Mouse (Mus musculus) heart, embryonic 16.5 days (tissue): ENCODE measurements around the gene Kansl1. TPM values are rescaled to one million over a fixed set of nuclear protein-coding genes. Genes with fewer than 3 reads are reported as not detected.
A peak's percentile ranks its signal among the peaks of the same experiment; 100 is the strongest.

Source experiments
- ATAC-seq: fragments of 200-750 bp; cut with Nextera tagmentation; replicated peaks from 2 replicates; pipeline ENCODE4 v1.8.0; 2017; ENCODE audit warnings: moderate number of reproducible peaks; ENCODE audit not compliant: insufficient read depth, low FRiP score; ENCODE audit errors: extremely low read depth
- H3K27ac ChIP-seq: fragments of 300-500 bp; sonication (generic); 2 replicates; pipeline ENCODE4 v1.5.1; 2014; ENCODE audit warnings: mild to moderate bottlenecking, low read length, control low read depth, moderate library complexity
- H3K27me3 ChIP-seq: fragments of 300-500 bp; sonication (generic); 2 replicates; pipeline ENCODE4 v1.6.1; 2014; ENCODE audit warnings: low read length, mixed read lengths; ENCODE audit not compliant: control insufficient read depth, insufficient read depth
- H3K36me3 ChIP-seq: fragments of 300-500 bp; sonication (generic); 2 replicates; pipeline ENCODE4 v1.6.1; 2014; ENCODE audit not compliant: control insufficient read depth, insufficient read depth
- H3K4me1 ChIP-seq: fragments of 300-500 bp; sonication (generic); 2 replicates; pipeline ENCODE4 v1.6.1; 2014; ENCODE audit warnings: low read length, mixed read lengths; ENCODE audit not compliant: control insufficient read depth, insufficient read depth
- H3K4me2 ChIP-seq: fragments of 300-500 bp; sonication (generic); 2 replicates; pipeline ENCODE4 v1.6.1; 2014; ENCODE audit warnings: low read depth, mild to moderate bottlenecking, control low read depth, low read length
- H3K4me3 ChIP-seq: fragments of 300-500 bp; sonication (generic); 2 replicates; pipeline ENCODE4 v1.5.1; 2014; ENCODE audit warnings: mild to moderate bottlenecking, control low read depth, low read length
- H3K9ac ChIP-seq: fragments of 300-500 bp; sonication (generic); 2 replicates; pipeline ENCODE4 v1.6.1; 2014; ENCODE audit warnings: low read length, control low read depth
- H3K9me3 ChIP-seq: fragments of 300-500 bp; sonication (generic); replicated peaks from 2 replicates; pipeline ENCODE4 v1.6.1; 2016; ENCODE audit warnings: low read length; ENCODE audit not compliant: control insufficient read depth
- WGBS: fragments of 180-500 bp; shearing (Covaris S2); extraction: QIAGEN DNeasy Blood & Tissue Kit; methylation state at CpG from one replicate; pipeline ENCODE4 v1.1.7; 2014; 5-methylcytosine and 5-hydroxymethylcytosine counted together
- polyA plus RNA-seq: library from polyadenylated mRNA; unstranded; fragments of >200 nt; fragmentation: Nextera tagmentation; extraction: Ambion mirVana; gene quantifications from 2 replicates; pipeline ENCODE4 v1.2.1, GENCODE M21; 2015

Kansl1 gene
- polyA plus RNA-seq, 1 experiment from 2014 or later = 12.5 TPM

DNA sequence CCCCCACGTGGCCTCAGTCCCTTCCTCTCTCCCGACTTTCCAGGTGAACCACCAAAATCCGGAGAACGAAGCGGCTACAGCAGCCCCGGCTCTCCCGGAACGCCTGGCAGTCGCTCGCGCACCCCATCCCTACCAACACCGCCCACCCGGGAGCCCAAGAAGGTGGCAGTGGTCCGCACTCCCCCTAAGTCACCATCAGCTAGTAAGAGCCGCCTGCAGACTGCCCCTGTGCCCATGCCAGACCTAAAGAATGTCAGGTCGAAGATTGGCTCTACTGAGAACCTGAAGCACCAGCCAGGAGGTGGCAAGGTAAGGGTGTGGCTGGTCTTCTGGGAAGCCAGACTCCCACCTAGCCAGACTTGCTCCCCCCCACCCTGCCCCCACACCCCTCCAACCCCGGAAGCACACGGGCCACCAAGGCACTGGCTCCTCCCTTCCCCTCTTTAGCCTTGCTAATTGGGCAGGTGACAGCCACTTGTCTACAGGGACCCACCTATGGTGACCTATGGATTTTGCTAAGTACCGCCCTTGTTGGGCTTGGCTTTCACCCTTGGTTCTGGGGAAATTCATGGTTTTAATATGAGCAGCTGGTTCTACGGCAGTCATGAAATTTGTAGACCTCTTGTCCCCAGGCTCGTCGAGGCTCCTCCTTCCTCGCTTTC, 158.3 kb downstream of the Kansl1 start:
- H3K4me1 ChIP-seq = no peaks in the 10 kb centered on the region
- H3K4me3 ChIP-seq = peak overlapping the region; percentile 12; the same call in 1 of the 2 replicates
- peaks cover 13% of the 10 kb centered on the region for H3K27me3 ChIP-seq
- H3K27ac ChIP-seq = no peak overlapping the region
- H3K36me3 ChIP-seq = no peaks in the 10 kb centered on the region
- ATAC-seq = no peak
- 15% methylated on average over 23 of the region's 23 CpGs for WGBS
- H3K9ac ChIP-seq = no peak overlapping the region
- peak overlapping the region; percentile 33 for H3K4me2 ChIP-seq
- H3K9me3 ChIP-seq = no peaks in the 10 kb centered on the region

DNA sequence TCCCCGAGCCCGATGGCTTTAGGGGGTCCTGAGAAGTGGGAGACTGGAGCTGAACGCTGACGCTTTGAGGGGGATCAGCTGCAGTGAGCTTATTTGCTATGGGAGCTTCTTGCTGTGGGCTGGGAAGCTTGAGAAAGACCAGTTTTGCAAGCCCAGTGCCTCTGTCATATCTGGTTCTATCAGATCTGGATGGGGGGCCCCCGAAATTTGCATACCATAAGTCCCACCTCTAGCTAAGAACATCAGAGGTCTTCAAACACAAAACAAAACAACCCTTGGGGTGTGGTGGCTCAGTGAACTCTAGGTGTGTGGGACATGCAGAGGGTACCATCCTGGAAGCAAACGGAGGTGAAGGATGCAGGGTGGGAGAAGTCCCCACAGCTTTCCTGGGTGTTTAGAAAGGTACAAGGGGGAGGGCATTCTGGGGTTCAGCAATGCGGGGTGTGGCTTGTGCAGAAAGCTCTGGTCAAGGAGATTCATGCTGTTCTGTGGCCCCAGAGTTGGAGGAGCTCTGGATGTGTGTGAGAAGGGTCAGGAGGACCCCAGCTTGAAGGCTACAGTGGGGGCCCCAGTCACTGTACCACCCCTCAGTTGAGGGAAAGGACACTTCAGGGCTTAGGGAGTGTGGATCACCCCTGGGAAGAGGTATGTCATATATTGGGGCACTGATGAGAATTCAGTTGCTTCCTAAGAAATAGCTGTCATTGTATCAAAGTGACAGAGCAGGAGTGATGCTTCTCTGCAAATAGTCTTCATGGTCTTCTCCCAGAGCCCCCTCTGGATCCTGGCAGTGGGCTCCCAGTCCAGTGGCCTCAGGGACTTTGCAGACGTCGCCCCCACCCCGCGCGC, 159.1 kb downstream of the Kansl1 start:
- Histone ChIP-seq H3K36me3 (no peaks in the 10 kb centered on the region), H3K9ac (no peak overlapping the region), H3K9me3 (no peaks in the 10 kb centered on the region), H3K4me2 (peak overlapping the region; percentile 33), H3K4me1 (no peaks in the 10 kb centered on the region), H3K27ac (no peak overlapping the region), H3K4me3 (peak overlapping the region; percentile 12; the same call in 1 of the 2 replicates), H3K27me3 (peaks cover 13% of the 10 kb centered on the region)
- WGBS = 33% methylated on average over 12 of the region's 12 CpGs
- no peak for ATAC-seq

DNA sequence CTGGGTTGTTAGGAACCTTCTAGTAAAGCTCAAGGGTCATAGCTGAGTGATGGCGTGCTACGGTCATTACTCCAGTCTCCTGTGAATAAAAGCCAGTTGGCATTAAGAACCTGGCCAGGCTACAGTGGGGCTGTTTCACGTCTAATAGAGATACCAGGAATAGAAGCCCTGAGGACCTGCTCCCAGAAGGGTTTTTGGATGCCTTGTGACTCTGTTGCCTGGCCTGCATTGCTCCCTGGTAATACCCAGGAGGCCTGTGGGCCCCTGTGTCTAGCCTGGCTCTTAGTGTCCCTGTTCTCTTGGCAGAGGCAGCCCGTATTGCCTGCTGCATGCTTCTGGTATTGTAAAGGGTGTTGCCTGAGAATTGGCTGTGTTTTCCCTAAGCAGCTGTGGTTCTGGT, 161.5 kb downstream of the Kansl1 start:
- ATAC-seq = no peak
- WGBS = 61% methylated on average over 4 of the region's 4 CpGs
- Histone ChIP-seq H3K4me2 (no peak overlapping the region), H3K4me3 (no peak overlapping the region), H3K27ac (no peak overlapping the region), H3K36me3 (no peaks in the 10 kb centered on the region), H3K4me1 (peaks cover 2% of the 10 kb centered on the region; the same call in 1 of the 2 replicates), H3K9ac (no peak overlapping the region), H3K9me3 (no peaks in the 10 kb centered on the region), H3K27me3 (peaks cover 13% of the 10 kb centered on the region)

DNA sequence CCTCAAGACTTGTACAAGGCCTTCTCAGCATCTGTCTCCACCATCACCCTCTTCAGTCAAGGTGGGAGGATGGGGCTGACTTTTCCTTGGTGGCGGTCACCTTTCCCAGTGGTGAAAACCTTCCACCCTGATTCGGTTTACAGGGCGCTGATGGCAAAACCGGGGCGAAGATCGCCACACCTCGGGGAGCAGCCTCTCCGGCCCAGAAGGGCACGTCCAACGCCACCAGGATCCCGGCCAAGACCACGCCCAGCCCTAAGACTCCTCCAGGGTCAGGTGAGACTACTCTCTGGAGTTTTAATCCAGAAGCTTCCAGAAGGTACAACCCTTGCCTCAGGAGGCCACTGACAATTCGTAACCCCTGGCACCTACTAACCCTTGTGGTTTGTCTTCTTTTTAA, 162.2 kb downstream of the Kansl1 start:
- Histone ChIP-seq H3K9ac (no peak overlapping the region), H3K36me3 (no peaks in the 10 kb centered on the region), H3K4me3 (no peak overlapping the region), H3K27me3 (peaks cover 11% of the 10 kb centered on the region), H3K27ac (no peak overlapping the region), H3K4me1 (peaks cover 2% of the 10 kb centered on the region; the same call in 1 of the 2 replicates), H3K4me2 (no peak overlapping the region), H3K9me3 (no peaks in the 10 kb centered on the region)
- no peak for ATAC-seq
- WGBS = 90% methylated on average over 13 of the region's 13 CpGs

DNA sequence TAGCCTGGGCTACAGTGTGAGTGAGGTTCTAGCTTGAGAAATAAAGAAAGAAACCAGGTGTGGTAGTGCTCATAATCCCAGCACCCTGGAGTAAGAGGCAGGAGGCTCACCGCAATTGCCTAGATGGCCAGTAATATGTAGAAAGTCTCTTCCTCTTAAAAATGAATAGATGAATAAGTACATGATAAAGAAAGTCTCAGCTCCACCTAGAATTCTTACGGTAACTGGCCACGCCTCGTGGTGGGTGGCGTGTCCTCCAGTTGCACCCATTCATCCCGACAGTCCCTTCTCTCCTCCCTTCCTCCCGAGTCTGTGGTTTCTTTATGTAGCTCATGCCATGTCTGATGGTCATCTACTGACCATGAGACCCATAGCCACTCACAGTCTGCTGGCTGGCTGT, 162.9 kb downstream of the Kansl1 start:
- Histone ChIP-seq H3K9me3 (no peaks in the 10 kb centered on the region), H3K4me1 (peaks cover 2% of the 10 kb centered on the region; the same call in 1 of the 2 replicates), H3K4me2 (no peak overlapping the region), H3K27me3 (peaks cover 5% of the 10 kb centered on the region), H3K36me3 (no peaks in the 10 kb centered on the region), H3K4me3 (no peak overlapping the region), H3K9ac (no peak overlapping the region), H3K27ac (no peak overlapping the region)
- ATAC-seq = no peak
- WGBS = 86% methylated on average over 7 of the region's 7 CpGs

DNA sequence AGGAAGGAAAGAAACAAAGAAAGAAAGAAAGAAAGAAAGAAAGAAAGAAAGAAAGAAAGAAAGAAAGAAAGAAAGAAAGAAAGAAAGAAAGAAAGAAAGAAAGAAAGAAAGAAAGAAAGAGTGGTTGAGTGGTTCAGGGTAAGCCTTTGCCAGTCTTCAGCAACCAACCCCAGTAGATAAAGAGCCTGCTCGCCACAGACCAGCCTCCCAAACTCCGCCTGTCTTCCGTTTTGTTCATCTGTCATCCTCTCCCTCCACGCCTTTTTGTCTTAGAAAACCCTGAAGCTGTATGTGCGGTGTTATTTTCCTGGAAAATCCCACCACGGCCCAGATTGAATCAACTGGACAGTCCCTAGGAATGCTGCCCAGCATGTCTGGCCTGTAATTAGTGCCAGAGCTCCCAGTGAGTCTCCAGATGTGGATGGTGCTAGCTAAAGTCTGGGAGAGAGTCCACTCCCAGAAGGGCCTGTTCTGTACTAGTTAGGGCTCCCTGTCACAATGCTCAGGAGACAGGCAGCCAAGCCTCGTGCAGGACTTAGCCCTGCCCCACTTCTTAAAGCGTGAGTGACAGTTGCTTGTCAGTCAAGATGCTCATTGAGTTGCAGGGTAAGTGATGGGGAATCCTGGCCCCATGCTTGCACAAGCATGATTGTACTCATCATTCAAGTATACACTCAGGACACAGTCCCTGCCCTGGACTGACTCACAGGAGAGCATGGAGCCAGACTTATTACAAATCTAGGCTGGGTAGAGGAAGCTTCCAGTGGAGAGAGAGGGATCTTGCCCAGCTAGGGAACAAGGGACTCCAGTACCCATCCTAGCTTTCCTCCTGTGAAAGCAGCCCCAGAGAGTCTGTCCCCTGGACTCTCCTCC, 165.3 kb downstream of the Kansl1 start:
- Histone ChIP-seq H3K9ac (no peak overlapping the region), H3K4me2 (no peak overlapping the region), H3K36me3 (no peaks in the 10 kb centered on the region), H3K4me1 (peaks cover 2% of the 10 kb centered on the region; the same call in 1 of the 2 replicates), H3K4me3 (no peak overlapping the region), H3K27ac (no peak overlapping the region), H3K9me3 (no peaks in the 10 kb centered on the region), H3K27me3 (no peaks in the 10 kb centered on the region; the same call in 1 of the 2 replicates)
- no peak for ATAC-seq
- 56% methylated on average over 8 of the region's 8 CpGs for WGBS

DNA sequence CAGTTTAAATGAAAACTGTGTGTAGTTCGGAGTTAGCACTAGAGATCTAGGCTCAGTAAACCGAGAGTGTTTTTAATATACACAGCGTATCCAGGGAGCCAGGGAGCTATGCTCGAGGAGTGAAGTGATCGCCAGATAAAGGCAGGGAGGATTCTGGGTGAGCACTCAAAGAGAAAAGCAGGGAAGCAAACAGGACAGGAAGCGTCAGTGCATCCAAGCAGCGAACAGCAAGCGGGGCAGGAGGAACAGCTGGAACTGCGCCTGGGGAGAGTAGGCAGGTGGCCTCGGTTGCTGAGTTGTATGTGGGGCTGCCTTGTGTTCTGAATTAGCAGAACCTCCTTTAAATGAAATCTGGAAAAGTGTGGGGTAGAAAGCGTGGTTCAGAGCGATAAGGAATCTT, 166.0 kb downstream of the Kansl1 start:
- no peak for ATAC-seq
- 41% methylated on average over 12 of the region's 12 CpGs for WGBS
- H3K27me3 ChIP-seq = no peaks in the 10 kb centered on the region; the same call in 1 of the 2 replicates

DNA sequence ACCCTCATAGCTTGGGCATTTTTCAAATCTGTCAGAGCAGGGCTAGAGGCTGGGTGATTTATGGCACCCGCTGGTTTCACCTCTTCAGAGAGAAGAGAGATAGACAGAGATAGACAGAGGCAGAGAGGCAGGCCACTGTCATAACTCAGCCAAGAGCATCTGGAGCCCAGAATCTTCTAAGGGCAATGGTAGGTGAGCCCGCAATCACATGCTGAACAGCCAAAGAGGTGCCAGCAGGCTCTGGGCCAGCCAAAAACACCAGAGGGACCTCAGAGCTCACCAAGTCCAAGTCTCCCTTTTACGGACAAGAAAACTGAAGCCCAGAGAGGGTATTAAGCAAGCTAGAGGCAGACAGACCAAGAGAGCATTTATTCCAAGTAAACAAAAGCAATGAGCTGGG, 171.0 kb downstream of the Kansl1 start:
- no peak for ATAC-seq
- 81% methylated on average over 3 of the region's 3 CpGs for WGBS
- peaks cover 5% of the 10 kb centered on the region; the same call in 1 of the 2 replicates for H3K4me1 ChIP-seq
- no peaks in the 10 kb centered on the region for H3K9me3 ChIP-seq
- H3K36me3 ChIP-seq = no peaks in the 10 kb centered on the region
- no peaks in the 10 kb centered on the region; the same call in 1 of the 2 replicates for H3K27me3 ChIP-seq
- no peak overlapping the region for H3K9ac ChIP-seq
- no peak overlapping the region for H3K27ac ChIP-seq
- H3K4me2 ChIP-seq = no peak overlapping the region
- no peak overlapping the region for H3K4me3 ChIP-seq

More for the DNA sequence above, 166.0 kb downstream of the Kansl1 start:
- H3K27ac ChIP-seq = no peak overlapping the region
- H3K9ac ChIP-seq = no peak overlapping the region
- H3K36me3 ChIP-seq = no peaks in the 10 kb centered on the region
- H3K9me3 ChIP-seq = no peaks in the 10 kb centered on the region
- peak overlapping the region; percentile 28; the same call in 1 of the 2 replicates for H3K4me2 ChIP-seq
- no peak overlapping the region for H3K4me3 ChIP-seq
- peaks cover 2% of the 10 kb centered on the region; the same call in 1 of the 2 replicates for H3K4me1 ChIP-seq
